Mouse (Mus musculus) telencephalon, adult 2 months (tissue): ENCODE results near the gene Evpl.
A peak's percentile ranks its signal among the peaks of the same experiment; 100 is the strongest.
"Not testable (repeated sequence)": the region's sequence is repeated elsewhere in the genome, so short reads cannot be mapped to it uniquely, and the experiment has no call there.

ENCODE experiments used
- DNase-seq: peaks from one replicate; pipeline ENCODE4 v3.0.0-alpha.2; 2011; ENCODE audit warnings: low read depth, low spot score

Gene Evpl

GRCm38 (mm10) chr11:116237742-116238395, at the start of gene Evpl:
Evpl (minus strand) TSS chr11:116238077.
- no peak for DNase-seq

- no peak for DNase-seq
Observed at GRCm38 (mm10) chr11:116287351-116287750, 49.5 kb upstream of the Evpl start.

DNA sequence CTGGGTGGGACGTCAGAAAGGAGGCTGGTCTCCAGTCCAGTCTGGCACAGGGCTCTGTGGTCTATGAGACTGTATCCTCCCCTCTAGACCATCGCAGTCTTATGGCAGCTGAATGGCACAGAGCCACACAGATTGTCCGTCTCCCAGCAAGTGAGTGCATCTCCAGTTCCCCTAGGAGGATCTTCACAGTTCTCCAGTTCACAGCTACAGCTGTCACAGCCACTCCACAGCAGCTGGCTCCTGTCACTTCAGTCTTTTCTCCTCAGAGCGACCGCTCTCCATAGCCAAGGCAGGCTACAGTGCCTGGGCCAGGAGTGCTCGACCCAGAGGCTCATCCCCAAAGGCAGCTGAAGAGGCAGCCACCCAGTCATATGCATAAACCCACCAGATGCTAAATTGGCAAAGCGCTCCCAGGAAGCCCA, 47.9 kb upstream of the Evpl start:
- DNase-seq: no peak

DNA sequence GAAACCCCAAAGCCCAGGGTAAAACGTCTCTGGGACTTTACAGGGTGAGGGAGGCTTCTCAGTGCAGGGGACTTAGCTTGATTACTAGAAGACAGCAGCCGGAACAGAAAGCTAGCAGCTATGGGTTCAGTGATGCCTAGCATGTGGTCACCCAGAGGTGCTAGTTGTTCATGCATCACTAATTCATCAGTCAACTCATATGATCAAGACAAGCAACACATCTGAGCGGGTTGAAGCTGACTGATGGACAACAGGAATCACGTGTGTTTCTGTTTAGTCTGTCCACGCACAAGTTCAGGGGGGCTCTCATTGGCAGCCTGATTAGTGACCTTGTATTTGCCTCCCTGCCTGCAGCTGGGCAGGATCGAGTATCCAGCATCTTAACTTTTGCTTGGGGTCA, 46.1 kb upstream of the Evpl start:
- DNase-seq: no peak

- DNase-seq: no peak
Observed at GRCm38 (mm10) chr11:116282912-116283521, 45.1 kb upstream of the Evpl start.

DNA sequence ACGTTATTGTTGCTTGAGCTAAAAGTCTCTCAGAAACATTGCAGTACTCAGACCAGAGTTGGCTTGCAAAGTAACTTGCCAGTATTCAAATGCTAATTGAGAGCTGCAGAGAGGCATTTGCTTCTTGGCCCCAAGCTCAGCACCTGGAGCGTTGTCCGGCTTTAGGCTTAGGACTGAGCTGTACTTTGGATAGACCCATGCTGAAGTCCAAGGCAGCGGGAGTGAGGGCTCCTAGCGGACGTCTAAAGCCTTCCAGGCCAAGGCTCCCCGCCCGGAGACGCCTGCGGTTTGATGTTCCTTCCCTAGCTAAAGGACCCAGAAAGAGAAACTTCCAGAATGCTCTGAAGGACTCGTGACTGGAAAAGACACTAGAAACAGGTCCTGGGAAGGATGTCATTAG, 44.2 kb upstream of the Evpl start:
- DNase-seq: no peak

GRCm38 (mm10) chr11:116281671-116282070, 43.8 kb upstream of the Evpl start:
- DNase-seq: no peak

DNA sequence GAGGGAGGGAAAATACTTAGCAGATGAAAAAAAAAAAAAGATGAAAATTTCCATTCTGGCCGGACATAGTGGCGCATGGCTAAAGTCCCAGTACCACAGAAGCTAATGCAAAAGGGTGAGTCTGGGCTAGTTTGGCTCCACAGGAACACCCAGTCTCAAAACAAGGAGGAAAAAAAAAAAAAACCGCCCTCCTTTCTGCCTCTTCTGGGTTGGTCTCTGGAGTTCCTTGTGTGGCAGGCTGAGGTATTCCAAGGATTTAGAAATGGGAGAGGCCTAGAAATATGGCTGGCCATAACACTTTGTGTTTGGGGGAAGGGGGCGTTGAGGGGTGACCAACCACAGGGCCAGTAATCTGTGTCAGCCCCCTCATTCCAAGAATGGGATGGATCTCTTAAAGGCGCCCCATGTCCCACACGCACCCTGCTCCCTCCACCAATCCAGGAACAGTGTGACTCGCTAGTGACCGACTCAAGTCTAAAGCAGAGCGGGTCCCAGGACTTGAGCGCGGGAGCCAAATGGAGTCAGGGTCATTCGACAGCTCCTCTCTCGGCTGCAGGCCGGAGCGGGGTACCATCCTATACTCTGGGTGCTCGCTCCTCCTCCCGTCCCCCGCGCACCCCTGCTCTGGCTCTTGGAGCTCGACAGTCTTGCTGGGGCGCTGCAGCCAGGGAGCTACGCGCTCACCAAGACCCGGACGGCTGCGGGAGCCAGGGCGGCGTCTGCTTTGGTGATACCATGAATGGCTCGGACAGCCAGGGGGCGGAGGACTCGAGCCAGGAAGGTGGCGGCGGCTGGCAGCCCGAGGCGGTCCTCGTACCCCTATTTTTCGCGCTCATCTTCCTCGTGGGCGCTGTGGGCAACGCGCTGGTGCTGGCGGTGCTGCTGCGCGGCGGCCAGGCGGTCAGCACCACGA, 43.1 kb upstream of the Evpl start, which contains the start of gene Galr2:
Gene Galr2, plus strand, starts transcription at position 189 of the 913 bp plus-strand sequence.
- no peak for DNase-seq

GRCm38 (mm10) chr11:116277184-116277583, 39.3 kb upstream of the Evpl start:
- DNase-seq: not testable (repeated sequence)

DNA sequence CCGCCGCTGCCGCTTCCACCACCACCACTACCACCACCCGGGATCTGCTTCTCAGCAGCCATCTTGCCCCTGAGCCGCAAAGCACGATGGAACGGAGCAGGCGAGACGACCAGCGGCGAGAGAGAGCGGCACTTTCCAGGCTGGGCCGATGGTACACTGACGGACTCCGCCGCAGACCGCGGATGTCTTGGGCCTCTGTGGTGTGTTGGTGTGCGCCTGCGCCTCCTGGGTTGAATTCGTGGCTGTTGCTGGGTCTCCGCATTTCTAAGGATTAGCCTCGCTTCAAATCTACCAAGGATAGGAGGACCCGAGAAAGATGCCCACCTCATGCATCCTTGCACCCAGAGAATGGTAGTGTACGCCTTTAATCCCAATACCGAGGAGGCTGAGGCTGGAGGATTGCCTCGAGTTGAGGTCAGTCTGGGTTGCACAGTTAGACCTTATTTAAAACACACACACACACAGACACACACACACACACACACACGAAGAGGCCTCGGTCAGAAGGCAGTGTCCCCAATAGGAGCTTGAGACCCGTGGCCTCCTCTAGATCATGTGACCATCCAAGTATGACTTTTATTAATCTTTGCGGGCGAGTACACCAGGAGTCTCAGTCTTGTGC, 36.3 kb upstream of the Evpl start, which contains the start of gene Srp68:
Gene Srp68, minus strand, starts transcription at position 173 of the 622 bp plus-strand sequence.
- peak; percentile 96 for DNase-seq

DNA sequence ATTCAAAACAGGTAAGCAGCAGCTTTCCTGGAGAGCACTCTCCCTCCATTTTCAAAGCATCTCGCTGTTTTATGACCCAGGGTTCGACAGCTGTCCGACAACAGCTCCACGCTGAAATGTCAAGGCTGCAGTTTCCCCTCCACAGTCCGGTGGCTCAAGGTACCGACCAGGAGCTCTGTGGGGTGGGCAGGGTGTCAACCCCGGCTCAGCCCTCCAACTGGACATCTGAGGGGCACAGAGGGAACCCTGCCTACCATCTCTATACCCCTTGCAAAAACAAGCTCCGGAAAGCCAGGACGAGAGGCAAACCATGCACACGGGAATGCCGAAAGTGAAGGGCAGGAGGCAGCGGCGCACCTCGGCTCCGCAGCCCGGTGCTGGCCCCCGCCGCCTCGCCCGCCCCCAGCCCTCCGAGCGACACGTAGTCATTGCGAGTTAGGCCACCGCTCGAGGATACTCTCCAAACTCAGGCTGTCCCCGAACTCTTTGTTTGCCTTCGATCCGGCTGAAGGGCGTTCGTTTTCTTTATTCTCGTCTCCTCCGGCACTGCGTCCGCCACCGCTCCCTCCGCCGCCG, 35.7 kb upstream of the Evpl start:
- DNase-seq: no peak

DNA sequence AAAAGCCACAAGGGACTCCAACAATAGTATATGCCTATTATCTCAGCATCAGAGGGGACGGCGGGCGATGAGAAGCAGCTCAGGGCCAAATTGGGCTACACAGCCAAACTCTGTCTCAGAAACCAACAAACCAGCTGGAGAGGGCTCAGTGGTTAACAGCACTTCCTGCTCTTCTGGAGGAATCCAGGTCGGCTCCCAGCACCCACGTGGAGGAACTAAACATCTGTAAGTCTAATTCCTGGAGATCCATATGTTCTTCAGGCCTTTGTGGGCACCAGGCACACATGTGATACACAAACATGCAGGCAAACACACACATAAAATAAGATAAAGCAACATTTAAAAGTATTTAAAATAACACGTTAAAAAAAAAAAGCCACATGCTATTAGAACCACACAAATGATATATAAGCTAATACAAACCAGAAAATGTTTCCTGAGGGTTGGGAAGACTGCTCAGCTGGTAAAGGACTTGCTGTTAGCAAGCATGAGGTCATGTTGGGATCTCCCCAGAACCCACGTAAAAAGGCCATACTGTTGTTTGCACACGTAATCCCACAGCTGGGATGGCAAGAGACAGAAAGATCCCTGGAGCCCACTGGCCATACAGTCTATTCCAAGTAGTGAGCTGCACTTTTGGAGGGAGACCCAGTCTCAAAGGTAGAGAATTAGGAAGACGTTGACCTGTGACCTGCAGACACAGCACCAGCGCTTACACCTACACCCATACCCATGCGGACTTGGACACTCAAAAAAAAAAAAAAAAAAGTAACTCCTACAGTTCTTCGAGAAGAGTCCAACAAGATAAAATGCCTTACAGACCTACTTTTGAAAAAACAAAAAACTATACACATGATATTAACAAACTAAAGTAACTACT, 35.0 kb upstream of the Evpl start:
- no peak for DNase-seq

GRCm38 (mm10) chr11:116269560-116269959, 31.7 kb upstream of the Evpl start:
- DNase-seq: no peak

DNA sequence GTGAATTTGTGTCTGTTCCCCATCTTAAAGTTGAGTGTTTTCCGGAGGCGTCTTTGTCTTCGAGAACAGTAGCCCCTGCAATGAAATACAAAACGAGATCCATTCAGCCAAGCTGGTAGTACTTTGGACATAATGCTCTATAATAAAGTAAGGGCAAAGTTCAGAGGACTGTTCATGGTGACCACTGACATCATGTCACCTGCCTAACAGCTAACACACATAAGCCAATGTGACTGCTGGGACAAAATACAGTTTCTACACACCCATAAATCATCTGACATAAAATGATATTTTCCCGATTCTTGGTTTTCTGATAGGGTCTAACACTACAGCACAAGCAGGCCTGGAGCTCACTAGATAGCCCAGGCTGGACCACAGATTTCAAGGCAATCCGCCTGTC, 30.4 kb upstream of the Evpl start:
- no peak for DNase-seq

DNA sequence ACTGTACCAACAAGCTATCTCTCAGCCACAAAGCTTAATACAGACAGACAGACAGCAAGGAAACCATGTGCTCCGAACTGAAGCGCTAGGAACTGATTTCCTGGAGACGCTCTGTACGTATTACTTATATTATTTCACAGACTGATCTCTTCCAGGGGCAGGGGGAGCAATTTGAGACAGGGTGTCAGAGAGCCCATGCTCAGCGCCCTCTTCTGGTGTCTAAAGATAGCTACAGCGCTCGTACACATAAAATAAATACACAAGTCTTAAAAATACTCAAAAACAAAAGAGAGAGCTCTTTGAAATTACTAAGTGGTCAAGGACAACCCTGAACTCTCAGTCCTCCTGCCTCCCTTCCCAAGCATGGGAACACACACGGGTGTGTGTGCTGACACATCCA, 29.8 kb upstream of the Evpl start:
- no peak for DNase-seq

- DNase-seq: no peak
Observed at GRCm38 (mm10) chr11:116265850-116266249, 28.0 kb upstream of the Evpl start.

GRCm38 (mm10) chr11:116265352-116265751, 27.5 kb upstream of the Evpl start:
- no peak for DNase-seq

DNA sequence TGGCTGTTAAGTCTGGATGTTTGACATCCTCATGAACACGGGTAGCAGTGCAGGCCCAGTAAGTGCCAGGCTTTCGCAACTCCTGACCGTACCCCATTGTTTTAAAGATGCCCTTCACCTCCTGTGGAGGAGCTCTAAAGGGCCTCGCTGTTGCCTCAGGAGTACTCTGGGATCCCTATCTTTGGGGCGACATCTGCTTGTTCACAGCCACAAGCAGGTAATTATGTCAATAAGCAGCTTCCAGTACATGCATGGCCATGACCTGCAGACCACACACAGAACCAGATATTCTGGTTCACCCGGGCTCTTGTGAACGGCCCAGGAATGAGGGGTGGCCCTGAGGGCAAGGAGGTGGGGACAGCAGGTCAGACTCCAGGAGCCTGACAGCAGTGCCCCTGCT, 22.4 kb upstream of the Evpl start:
- DNase-seq: no peak

GRCm38 (mm10) chr11:116259461-116259860, 21.6 kb upstream of the Evpl start:
- DNase-seq: no peak

DNA sequence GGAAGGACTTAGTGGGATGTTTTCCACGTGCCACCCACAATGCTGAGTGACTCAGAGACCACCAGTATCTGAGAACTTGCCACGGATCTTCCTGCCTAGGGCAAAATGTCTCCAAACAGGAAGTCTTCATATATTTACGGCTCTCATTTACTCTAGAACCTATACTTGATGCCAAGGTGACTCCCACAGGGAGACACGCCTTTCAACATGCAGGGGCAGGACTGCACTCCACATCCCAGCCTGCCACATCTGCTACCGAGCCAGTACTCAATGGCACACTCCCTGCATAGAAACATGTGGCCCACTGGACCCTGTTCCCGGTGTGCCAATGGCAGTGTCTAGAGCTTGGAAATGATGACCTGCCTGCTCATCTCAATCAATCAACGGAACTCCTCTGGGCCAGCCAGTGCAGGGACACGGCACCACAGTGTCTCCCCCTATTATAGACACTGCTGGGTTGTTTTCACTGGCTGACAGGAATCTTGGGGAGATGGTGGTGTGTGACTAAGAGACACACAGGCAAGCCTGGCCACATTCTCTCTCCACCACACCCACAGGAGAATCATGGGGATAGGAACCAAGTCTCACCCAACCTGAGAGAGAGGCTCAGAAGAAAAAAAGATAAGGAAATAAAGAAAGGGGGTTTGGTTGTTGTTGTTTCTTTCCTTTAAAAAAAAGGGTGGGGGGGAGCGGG, 18.3 kb upstream of the Evpl start:
- DNase-seq: no peak
